Mouse (Mus musculus) 416B (cell line): Measurements from ENCODE around the gene Hes7.

ENCODE experiments used
- DNase-seq: peaks from one replicate; pipeline ENCODE4 v3.0.0; 2011; ENCODE audit warnings: low read depth

Hes7 gene

DNA sequence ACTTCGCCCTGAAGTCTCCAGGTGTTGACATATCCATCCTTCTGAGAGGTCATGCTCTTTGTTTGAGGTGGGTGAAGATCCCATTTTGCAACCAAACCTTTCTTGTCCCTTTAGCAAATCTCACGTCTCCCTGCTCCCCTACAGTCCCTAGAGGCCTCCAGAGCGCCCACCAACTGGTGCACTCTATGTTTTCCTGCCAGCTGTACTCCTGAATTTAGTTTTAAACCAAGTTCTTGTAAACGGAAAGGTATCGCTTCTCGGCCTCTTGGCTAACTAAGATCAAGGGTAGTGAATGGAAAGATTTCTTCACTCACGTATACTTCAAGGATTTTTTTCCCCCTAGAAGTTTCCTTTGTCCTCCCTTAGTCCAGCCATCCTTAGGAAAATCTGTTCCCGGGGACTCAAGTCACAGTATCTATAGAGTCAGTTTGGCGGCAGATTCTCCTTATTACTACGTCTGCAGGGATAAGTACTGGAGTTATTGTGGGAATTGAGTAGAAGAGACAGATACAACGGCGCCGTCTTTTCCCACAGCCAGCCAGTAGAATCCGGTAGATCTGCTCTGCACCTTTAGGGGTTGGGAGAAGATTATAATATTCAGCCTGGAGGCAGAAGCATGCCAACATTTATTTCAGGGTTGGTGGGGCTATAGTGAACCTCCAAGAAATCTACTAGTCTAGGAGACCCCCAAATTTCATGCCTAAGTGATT, 603 bp upstream of the Hes7 start:
- DNase-seq = no peak

DNA sequence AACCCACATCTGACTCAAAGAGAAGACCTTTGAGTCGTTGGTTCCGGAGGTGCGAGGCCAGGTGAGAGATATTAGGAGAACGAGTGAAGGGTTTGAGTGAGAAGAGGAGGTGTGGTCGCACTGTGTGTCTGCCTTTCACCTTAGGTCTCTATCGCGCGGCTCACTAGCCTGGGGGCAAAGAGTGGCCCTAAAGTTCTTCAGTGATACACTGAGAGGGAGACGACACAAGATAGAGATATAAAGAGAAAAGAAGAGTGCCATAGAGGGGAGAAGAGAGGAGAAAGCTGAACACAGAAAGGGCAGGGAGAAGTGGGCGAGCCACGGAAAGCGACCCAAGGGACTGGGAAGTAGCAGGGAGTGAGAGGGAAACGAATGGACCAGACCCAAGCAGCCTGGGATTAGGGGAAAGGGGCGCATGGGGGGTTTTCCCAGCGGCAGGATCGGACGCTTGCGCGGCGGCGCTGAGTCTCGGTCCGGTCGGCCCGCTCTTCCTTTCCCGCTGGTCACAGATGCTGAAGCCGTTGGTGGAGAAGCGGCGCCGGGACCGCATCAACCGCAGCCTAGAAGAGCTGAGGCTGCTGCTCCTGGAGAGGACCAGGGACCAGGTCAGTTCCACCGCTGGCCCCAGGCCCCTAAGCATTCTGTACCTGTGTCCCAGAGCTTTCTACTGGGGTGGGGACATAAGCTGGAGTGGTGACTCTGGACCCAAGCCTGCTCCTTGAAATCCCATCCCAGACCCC, 967 bp downstream of the Hes7 start:
- no peak for DNase-seq

DNA sequence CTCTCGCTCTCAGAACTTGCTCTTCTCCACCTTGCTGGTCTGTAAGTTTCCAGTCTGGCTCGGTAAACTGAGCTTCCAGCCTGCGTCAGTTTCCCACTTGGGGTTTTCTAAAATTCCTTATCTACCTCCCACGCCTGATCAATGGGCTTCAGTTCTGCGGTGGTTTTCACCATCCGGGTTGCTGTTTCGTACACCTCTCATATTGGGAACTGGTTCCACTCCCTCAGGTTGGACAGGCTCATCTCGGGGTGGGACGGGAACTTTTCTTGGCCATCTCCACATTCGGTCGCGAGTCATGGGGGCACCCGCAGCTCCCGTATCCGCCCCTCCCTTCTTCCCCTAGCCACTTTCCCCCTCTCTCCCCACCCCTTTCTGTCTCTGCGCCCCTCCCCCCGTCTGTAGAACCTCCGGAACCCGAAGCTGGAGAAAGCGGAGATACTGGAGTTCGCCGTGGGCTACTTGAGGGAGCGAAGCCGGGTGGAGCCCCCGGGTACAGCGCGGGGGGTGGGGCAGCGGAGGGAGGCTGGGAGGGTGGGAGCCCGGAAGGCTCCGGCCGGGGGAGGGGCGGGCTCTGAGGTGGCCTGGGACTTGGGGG, 1.6 kb downstream of the Hes7 start:
- DNase-seq = no peak

DNA sequence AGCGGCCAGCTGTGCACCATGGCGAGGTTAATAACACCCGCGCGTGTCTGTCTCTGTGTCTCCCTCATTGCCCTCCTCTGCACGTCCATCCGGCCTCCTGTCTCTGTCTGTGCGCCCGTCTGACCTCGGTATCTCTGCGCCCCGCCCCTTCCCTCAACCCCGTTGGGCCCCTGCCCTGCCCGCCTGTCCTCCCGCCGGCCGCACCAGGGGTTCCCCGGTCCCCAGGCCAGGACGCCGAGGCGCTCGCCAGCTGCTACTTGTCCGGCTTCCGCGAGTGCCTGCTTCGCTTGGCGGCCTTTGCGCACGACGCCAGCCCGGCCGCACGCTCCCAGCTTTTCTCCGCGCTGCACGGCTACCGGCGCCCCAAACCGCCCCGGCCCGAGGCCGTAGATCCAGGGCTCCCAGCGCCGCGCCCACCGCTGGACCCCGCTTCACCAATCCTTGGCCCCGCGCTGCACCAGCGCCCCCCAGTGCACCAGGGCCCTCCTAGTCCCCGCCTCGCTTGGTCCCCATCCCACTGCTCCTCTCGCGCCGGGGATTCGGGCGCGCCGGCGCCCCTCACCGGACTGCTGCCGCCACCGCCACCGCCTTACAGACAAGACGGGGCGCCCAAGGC, 2.2 kb downstream of the Hes7 start, which contains the start of gene 9130213A22Rik:
TSS of gene 9130213A22Rik (minus strand) at position 254 of the 616 bp plus-strand sequence.
- DNase-seq = peak; percentile 90

- DNase-seq = peak; percentile 96
Measured at GRCm38 (mm10) chr11:69123056-69123692, 3.0 kb downstream of the Hes7 start.

DNA sequence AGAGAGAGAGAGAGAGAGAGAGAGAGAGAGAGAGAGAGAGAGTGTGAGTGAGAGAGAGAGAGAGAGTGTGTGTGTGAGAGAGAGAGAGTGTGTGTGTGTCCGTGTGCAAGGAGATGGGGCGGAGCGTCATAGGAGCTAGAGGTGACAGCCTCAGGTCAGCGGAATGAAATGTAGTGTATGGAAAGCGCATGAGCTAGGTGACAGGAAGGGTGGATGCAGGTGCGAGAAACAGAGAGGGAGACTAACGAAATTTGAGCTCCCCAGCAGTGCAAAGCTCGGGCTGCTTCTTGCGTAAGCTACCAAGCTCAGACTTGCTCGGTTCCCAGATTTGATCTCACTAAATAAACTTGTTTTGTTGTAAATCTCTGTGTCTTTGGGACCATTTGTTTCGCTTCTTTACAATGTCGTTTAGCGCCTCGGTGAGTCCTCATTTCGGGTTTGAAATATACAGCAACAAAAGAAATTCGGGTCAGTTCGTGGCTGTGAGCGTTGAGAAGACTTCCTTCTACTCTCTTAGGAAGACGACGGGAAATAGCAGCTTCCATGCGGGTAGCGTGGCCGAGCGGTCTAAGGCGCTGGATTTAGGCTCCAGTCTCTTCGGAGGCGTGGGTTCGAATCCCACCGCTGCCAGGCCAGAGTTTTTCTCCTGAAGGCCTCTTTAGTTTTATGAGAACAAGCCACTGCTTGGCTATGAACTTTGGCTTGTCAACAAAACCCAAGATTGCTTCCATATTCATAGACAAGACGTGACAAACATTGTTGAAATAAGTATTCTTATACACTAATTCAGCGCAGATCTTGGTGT, 3.7 kb downstream of the Hes7 start:
- peak; percentile 97 for DNase-seq

DNA sequence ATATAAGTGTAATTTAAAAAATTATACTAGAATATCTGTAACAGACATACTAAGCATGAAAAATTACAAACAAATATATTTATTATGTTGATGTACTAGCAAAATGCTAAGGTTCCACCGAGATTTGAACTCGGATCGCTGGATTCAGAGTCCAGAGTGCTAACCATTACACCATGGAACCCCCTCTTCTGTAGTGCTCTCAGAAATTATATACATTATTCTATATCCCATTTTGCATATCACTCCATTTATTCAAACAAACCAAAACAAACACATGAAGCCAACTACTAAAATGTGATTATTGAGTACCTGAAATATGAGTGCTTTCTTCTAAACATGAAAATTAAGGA, 4.3 kb downstream of the Hes7 start:
- DNase-seq = no peak

GRCm38 (mm10) chr11:69125041-69125851, 5.0 kb downstream of the Hes7 start:
- peak; percentile 98 for DNase-seq

- no peak for DNase-seq
Measured at GRCm38 (mm10) chr11:69125852-69125918, 5.5 kb downstream of the Hes7 start, which contains the start of gene Aloxe3. Gene Aloxe3, plus strand, starts transcription at chr11:69125896.

DNA sequence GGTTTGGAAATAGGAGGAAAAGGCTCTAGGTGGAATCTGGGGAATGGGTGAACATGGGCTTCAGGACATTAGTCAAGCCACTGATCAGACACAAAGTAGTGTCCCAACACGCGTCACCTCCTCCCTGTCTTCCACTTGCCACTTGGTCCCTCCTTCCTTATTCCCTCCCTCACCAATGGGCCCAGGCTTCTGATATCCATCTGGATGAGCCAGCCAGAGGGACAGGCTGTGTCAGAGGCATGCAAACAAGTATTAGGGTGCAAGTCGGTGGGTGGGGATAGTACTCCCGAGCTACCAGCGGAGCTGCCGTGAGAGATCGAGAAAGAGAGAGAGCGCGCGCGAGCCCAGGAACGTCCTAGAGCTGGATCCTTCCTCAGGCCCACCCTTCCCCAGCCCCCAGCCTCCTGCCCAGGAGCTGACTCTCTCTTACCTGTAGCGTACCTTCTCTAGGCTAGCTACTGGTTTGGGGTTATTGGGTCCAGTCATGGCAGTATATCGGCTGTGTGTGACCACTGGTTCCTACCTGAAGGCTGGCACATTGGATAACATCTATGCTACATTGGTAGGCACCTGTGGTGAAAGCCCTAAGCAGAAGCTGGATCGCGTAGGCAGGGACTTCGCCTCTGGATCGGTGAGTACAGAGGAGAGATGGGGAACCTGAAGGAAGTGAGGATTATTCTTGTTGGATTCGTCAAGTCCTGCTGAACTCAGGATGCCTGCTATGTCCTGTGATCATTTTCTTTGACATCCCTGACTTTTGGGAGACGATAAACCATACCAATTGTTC, 5.9 kb downstream of the Hes7 start:
- no peak for DNase-seq

DNA sequence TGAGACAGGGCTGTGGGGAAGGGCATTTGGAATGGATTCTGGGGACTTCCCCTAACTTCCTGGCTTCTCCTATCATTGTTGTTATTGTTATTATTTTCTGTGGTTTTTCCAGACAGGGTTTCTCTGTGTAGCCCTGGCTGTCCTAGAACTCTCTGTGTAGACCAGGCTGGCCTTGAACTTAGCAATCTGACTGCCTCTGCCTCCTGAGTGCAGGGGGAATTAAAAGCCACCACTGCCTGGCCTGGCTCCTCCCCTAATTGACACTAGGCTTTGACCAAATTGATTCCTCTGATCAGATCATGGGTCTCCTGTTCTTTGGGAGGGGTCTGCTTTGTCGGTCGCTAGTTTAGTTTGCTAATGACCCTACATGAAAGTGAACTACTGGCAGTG, 6.5 kb downstream of the Hes7 start:
- no peak for DNase-seq

DNA sequence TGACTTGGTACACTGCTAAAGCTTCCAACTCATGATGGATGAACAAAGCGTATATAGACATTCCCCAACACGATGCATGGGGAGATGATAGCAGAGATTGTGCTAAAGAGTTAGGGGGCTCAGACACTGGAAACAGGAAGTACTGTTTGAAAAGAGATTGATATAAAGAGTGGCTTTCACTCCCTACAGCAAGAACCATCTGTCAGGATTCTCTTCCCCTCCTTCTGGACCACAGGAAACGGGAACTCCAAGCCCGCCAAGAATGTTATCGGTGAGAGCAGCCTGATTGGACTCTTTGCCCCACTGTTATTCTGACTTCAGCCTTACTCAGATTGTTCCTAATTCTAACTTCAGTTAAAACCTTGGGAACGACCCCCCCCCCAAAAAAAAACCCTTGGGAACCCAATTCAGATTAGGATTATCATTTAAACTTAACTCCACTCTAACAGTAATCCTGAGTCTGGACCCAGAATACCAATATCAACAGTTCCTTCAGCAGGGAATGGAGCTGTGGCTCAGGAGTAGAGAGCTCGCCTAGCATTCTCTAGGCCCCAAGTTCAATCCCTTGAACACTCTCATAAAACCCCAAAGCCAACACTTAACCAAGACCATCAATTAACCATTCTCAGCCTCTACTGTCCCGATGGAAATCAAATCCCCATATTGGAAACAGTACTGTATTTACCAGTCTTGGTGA, 8.4 kb downstream of the Hes7 start:
- DNase-seq = no peak

GRCm38 (mm10) chr11:69133566-69133922, 13.3 kb downstream of the Hes7 start:
- no peak for DNase-seq

GRCm38 (mm10) chr11:69133923-69134621, 13.9 kb downstream of the Hes7 start:
- DNase-seq = no peak

DNA sequence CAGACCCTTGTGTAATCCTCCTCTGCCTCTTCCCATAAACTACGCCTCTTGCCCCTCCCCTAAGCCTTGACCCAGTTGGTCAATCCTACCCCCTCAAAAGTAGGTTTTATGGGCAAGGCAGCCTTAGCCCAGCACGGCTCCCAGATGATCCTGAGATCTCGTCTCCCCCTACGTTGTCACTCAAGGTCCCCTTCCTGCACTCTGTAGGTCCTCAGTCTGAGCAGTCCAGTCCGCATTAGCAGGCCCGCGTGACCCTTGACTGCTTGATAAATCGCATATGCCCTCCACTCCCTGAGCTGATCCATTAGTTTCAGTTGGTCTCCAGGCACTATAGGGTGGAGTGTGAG, 14.4 kb downstream of the Hes7 start:
- DNase-seq = no peak

DNA sequence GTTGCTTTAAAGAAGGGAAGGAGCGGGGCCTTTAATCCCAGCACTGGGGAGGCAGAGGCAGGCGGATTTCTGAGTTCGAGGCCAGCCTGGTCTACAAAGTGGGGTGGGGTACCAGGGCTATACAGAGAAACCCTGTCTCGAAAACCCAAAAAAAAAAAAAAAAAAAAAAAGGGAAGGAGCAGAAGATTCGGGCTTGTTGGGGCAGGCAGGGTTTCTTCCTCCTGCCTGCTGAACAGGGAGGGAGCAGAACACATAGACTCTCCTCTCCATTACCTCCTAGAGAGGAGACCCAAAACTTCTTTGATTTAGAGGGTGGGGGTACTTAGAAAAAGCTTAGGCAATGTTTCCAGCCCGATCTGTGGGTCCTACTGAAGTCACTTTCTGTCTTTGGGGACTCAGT, 15.2 kb downstream of the Hes7 start:
- no peak for DNase-seq

DNA sequence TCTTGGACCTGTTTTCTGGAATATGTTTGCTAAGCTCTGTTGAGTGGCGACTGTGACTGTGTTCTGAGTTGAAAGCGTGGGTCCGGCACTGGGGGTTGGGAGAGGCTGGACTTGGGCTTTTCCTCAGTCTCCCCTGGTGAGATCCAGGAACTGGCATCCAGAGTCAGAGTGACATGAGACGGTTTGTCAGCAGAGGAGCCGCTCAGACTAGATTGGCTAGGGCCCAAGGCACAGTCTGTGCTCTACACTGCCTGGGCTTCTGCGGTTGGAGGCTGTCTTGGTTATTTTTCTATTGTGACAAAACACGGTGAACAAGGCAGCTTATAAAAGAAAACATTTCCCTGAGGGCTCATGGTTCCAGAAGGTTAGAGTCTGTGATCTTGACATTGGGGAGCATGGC, 27.3 kb downstream of the Hes7 start:
- DNase-seq = no peak

- DNase-seq = no peak
Measured at GRCm38 (mm10) chr11:69148451-69148960, 28.3 kb downstream of the Hes7 start.

GRCm38 (mm10) chr11:69149728-69150127, 29.5 kb downstream of the Hes7 start:
- no peak for DNase-seq
